Mouse (Mus musculus) kidney, embryonic 16.5 days (tissue): ENCODE results near the gene Nthl1. TPM values are rescaled to one million over a fixed set of nuclear protein-coding genes. Genes with fewer than 3 reads are reported as not detected.

Experiments used
- ATAC-seq: fragments of 200-750 bp; cut with Nextera tagmentation; 2 replicates; pipeline ENCODE4 v1.8.0; 2017; ENCODE audit warnings: moderate TSS enrichment; ENCODE audit not compliant: low FRiP score, low TSS enrichment
- H3K27ac ChIP-seq: fragments of 300-500 bp; sonication (generic); 2 replicates; pipeline ENCODE4 v1.5.1; 2014; ENCODE audit warnings: low read length
- H3K27me3 ChIP-seq: fragments of 300-500 bp; sonication (generic); 2 replicates; pipeline ENCODE4 v1.6.1; 2014; ENCODE audit warnings: low read length, control low read depth, mixed read lengths; ENCODE audit not compliant: insufficient read depth
- H3K36me3 ChIP-seq: fragments of 300-500 bp; sonication (generic); 2 replicates; pipeline ENCODE4 v1.6.1; 2014; ENCODE audit warnings: low read length, control low read depth, mixed read lengths; ENCODE audit not compliant: insufficient read depth
- H3K4me1 ChIP-seq: fragments of 300-500 bp; sonication (generic); 2 replicates; pipeline ENCODE4 v1.6.1; 2014; ENCODE audit warnings: low read length, control low read depth, mixed read lengths; ENCODE audit not compliant: insufficient read depth
- H3K4me2 ChIP-seq: fragments of 300-500 bp; sonication (generic); replicated peaks from 2 replicates; pipeline ENCODE4 v1.6.1; 2014; ENCODE audit warnings: low read depth, low read length
- H3K4me3 ChIP-seq: fragments of 300-500 bp; sonication (generic); 2 replicates; pipeline ENCODE4 v1.5.1; 2014; ENCODE audit warnings: mild to moderate bottlenecking, low read length
- H3K9ac ChIP-seq: fragments of 300-500 bp; sonication (generic); replicated peaks from 2 replicates; pipeline ENCODE4 v1.6.1; 2014; ENCODE audit warnings: low read length
- H3K9me3 ChIP-seq: fragments of 300-500 bp; sonication (generic); 2 replicates; pipeline ENCODE4 v1.6.1; 2016; ENCODE audit warnings: low read length, control low read depth
- WGBS: fragments of 180-500 bp; shearing (Covaris S2); extraction: QIAGEN DNeasy Blood & Tissue Kit; methylation state at CpG from one replicate; pipeline ENCODE4 v1.1.7; 2014; 5-methylcytosine and 5-hydroxymethylcytosine counted together
- microRNA-seq: library from miRNA; unstranded; fragments of <30 nt; microRNA quantifications from one replicate; pipeline ENCODE4, GENCODE M21; 2016
- polyA plus RNA-seq: library from polyadenylated mRNA; unstranded; fragments of >200 nt; fragmentation: Nextera tagmentation; extraction: Ambion mirVana; gene quantifications from 2 replicates; pipeline ENCODE4 v1.2.1, GENCODE M21; 2015

The Nthl1 gene
- polyA plus RNA-seq, 1 experiment from 2014 or later = 23.1 TPM

DNA sequence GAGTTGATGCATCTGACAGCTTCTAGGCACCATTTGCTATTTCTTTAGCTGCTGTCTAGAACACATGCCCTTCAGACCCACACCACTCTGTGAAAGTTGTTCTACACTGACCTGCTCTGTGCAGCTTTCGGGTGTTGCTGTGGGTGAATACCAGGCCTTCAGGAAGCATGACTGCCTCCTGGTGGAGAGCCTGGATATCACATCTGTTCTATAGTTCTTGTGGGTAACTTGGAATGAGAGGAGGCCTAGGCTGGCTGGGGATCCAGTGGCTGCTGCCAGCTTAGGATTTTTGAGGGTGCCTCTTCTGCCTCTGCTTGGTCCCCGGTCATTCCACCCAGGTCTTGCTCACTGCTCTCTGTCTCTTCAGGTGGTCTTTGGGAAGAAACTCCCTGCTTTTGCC, 43.7 kb downstream of the Nthl1 start:
- Histone ChIP-seq H3K9me3 (no peaks in the 10 kb centered on the region), H3K4me3 (no peak overlapping the region), H3K4me1 (peaks cover 19% of the 10 kb centered on the region), H3K4me2 (no peak overlapping the region), H3K36me3 (peaks cover 41% of the 10 kb centered on the region), H3K9ac (peak overlapping the region; percentile 15; the same call in 1 of the 2 replicates), H3K27ac (no peak overlapping the region), H3K27me3 (no peaks in the 10 kb centered on the region)
- no peak for ATAC-seq
- 69% methylated on average over 2 of the region's 2 CpGs for WGBS

DNA sequence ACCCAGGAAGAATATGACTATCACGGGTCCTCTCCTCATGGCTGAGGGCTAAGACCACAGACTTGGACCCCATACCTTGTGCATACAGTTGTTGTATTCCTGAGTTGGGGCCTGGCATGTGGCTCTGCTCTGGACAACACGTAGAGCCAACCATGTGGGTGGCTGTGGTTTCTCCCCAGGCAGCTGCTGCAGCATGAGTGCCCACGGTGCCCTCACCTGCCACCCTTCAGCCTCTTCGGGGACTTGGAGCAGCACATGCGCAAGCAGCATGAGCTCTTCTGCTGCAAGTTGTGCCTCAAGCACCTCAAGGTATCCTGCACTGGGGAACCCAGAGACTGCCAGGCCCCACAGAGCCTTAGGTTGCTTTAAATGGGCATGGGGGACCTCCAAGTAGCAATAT, 44.4 kb downstream of the Nthl1 start:
- Histone ChIP-seq H3K27ac (no peak overlapping the region), H3K36me3 (peaks cover 45% of the 10 kb centered on the region), H3K9ac (no peak overlapping the region), H3K4me1 (peaks cover 12% of the 10 kb centered on the region), H3K27me3 (no peaks in the 10 kb centered on the region), H3K4me3 (no peak overlapping the region), H3K4me2 (no peak overlapping the region), H3K9me3 (no peaks in the 10 kb centered on the region)
- 95% methylated on average over 5 of the region's 5 CpGs for WGBS
- no peak for ATAC-seq

DNA sequence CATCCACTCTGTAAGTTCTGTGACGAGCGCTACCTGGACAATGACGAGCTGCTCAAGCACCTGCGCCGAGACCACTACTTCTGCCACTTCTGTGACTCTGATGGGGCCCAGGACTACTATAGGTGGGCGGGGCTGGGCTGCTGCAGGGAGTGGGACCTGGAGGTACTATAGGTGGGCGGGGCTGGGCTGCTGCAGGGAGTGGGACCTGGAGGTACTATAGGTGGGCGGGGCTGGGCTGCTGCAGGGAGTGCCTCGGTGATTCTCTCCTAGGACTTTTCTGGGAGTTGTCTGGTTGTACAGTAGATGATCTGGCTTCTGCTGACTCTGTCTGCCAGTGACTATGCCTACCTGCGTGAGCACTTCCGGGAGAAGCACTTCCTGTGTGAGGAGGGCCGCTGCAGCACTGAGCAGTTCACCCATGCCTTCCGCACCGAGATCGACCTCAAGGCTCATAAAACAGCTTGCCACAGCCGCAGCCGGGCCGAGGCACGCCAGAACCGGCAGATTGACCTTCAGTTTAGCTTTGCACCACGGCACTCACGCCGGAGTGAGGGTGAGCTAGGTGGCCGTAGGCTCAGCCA, 45.1 kb downstream of the Nthl1 start:
- ATAC-seq = no peak
- H3K9ac ChIP-seq = no peak overlapping the region
- WGBS = 83% methylated on average over 24 of the region's 24 CpGs
- no peak overlapping the region for H3K4me2 ChIP-seq
- peaks cover 48% of the 10 kb centered on the region for H3K36me3 ChIP-seq
- H3K4me1 ChIP-seq = peaks cover 5% of the 10 kb centered on the region
- H3K9me3 ChIP-seq = no peaks in the 10 kb centered on the region
- no peak overlapping the region for H3K27ac ChIP-seq
- no peak overlapping the region for H3K4me3 ChIP-seq
- H3K27me3 ChIP-seq = no peaks in the 10 kb centered on the region

GRCm38 (mm10) chr17:24686514-24686913, 54.0 kb downstream of the Nthl1 start:
- no peak overlapping the region for H3K27ac ChIP-seq
- peak overlapping the region; percentile 16 for H3K4me2 ChIP-seq
- H3K9me3 ChIP-seq = no peaks in the 10 kb centered on the region
- no peak overlapping the region for H3K4me3 ChIP-seq
- H3K36me3 ChIP-seq = peaks cover 4% of the 10 kb centered on the region; the same call in 1 of the 2 replicates
- 29% methylated on average over 16 of the region's 16 CpGs for WGBS
- peaks cover 42% of the 10 kb centered on the region for H3K27me3 ChIP-seq
- no peak overlapping the region for H3K9ac ChIP-seq
- ATAC-seq = no peak
- peaks cover 18% of the 10 kb centered on the region for H3K4me1 ChIP-seq

DNA sequence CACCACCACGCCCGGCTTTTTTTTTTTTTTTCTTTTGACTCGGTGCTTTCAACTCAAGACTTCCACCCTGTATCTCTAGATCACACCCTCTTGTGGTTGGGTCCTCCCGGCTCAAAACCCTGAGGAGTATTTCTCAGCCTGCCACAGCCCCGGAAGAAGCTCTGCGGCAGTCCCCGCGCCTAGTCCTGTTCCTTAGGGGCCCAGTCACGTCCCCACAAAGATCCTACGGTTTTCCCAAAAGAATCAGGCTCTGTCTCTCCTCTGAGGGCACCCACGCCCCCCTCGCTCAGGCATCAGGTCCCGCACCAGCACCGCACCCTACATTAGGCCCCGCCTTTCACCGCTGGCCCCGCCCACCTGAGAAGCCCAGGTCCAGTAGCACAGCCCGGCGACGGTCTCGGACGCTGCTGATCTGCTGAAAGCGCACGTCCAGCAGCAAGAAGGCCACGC, 54.7 kb downstream of the Nthl1 start:
- Histone ChIP-seq H3K27me3 (peaks cover 42% of the 10 kb centered on the region), H3K27ac (no peak overlapping the region), H3K9me3 (no peaks in the 10 kb centered on the region), H3K4me2 (peak overlapping the region; percentile 53), H3K4me1 (peaks cover 18% of the 10 kb centered on the region), H3K4me3 (peak overlapping the region; percentile 48), H3K9ac (peak overlapping the region; percentile 60), H3K36me3 (peaks cover under 1% of the 10 kb centered on the region; the same call in 1 of the 2 replicates)
- ATAC-seq = peak; percentile 57
- 1% methylated on average over 24 of the region's 25 CpGs for WGBS

DNA sequence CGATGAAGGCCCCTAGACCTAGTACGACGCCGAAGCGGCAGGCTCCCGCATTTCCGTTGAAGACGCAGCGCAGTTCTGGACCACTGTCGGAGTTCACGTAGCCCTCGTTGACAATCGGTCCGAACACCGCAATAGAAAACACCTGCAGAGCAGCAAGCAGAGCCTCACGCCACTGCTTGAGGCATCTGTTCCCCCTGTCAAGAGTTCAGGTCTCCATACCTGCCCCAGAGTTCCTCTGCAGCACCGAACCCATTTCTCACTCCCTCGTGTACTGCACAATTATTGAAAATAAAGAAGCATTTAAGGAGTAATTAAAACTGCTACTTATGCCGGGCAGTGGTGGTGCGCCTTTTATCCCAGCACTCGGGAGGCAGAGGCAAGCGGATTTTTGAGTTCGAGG, 55.1 kb downstream of the Nthl1 start:
- WGBS = 19% methylated on average over 23 of the region's 23 CpGs
- H3K4me1 ChIP-seq = peaks cover 18% of the 10 kb centered on the region
- no peak for ATAC-seq
- H3K27ac ChIP-seq = no peak overlapping the region
- no peaks in the 10 kb centered on the region for H3K9me3 ChIP-seq
- peaks cover 3% of the 10 kb centered on the region; the same call in 1 of the 2 replicates for H3K36me3 ChIP-seq
- H3K9ac ChIP-seq = peak overlapping the region; percentile 60
- peak overlapping the region; percentile 53 for H3K4me2 ChIP-seq
- peaks cover 42% of the 10 kb centered on the region for H3K27me3 ChIP-seq
- H3K4me3 ChIP-seq = peak overlapping the region; percentile 48

Small RNAs within 50 kb of the gene (microRNA-seq; reads per million reads assigned to microRNA genes)
- 0.63 reads per million for gene Gm24589

Other genes with a start within 250 kb of the Nthl1 start
- 300 and 327 TPM in 2 replicates for gene Rnps1, start 218.1 kb upstream of the Nthl1 start, polyA plus RNA-seq
- gene Eci1, start 206.0 kb upstream of the Nthl1 start, polyA plus RNA-seq = 141 and 143 TPM in 2 replicates
- 3.2 and 5.5 TPM in 2 replicates for gene Dnase1l2, start 189.6 kb upstream of the Nthl1 start, polyA plus RNA-seq
- 38.1 TPM in 2 replicates for gene E4f1, start 162.4 kb upstream of the Nthl1 start, polyA plus RNA-seq
- gene Pgp, start 162.3 kb upstream of the Nthl1 start, polyA plus RNA-seq = 55.5 and 55.6 TPM in 2 replicates
- gene Bricd5, start 158.8 kb upstream of the Nthl1 start, polyA plus RNA-seq = 0.42 and 1.6 TPM in 2 replicates
- gene Mlst8, start 153.6 kb upstream of the Nthl1 start, polyA plus RNA-seq = 39.3 and 40.2 TPM in 2 replicates
- 1.5 and 2.2 TPM in 2 replicates for gene Caskin1, start 144.1 kb upstream of the Nthl1 start, polyA plus RNA-seq
- 102 and 113 TPM in 2 replicates for gene Traf7, start 104.7 kb upstream of the Nthl1 start, polyA plus RNA-seq
- 2.8 and 3.0 TPM in 2 replicates for gene Rab26, start 98.5 kb upstream of the Nthl1 start, polyA plus RNA-seq
- 22.5 and 24.3 TPM in 2 replicates for gene Pkd1, start 82.8 kb upstream of the Nthl1 start, polyA plus RNA-seq
- gene Tsc2, start 50 bp upstream of the Nthl1 start, polyA plus RNA-seq = 72.8 and 77.0 TPM in 2 replicates
- 116 and 120 TPM in 2 replicates for gene Slc9a3r2, start 17.6 kb downstream of the Nthl1 start, polyA plus RNA-seq
- gene Npw, start 25.8 kb downstream of the Nthl1 start, polyA plus RNA-seq = 0.37 TPM in 1 of 2 replicates, not detected in the other
- gene Zfp598, start 37.0 kb downstream of the Nthl1 start, polyA plus RNA-seq = 19.7 and 22.7 TPM in 2 replicates
- 2.3 and 2.9 TPM in 2 replicates for gene Syngr3, start 57.3 kb downstream of the Nthl1 start, polyA plus RNA-seq
- 44.4 and 45.3 TPM in 2 replicates for gene Gfer, start 63.5 kb downstream of the Nthl1 start, polyA plus RNA-seq
- 1.9 and 2.7 TPM in 2 replicates for gene Noxo1, start 63.6 kb downstream of the Nthl1 start, polyA plus RNA-seq
- 92.1 and 107 TPM in 2 replicates for gene Tbl3, start 75.0 kb downstream of the Nthl1 start, polyA plus RNA-seq
- 0.26 TPM in 1 of 2 replicates, not detected in the other for gene Rnf151, start 85.4 kb downstream of the Nthl1 start, polyA plus RNA-seq
- gene Rps2, start 85.4 kb downstream of the Nthl1 start, polyA plus RNA-seq = 1,489 and 1,547 TPM in 2 replicates
- gene Ndufb10, start 91.8 kb downstream of the Nthl1 start, polyA plus RNA-seq = 258 and 262 TPM in 2 replicates
- 0.15 TPM in 1 of 2 replicates, not detected in the other for gene Rpl3l, start 95.1 kb downstream of the Nthl1 start, polyA plus RNA-seq
- 33.3 and 33.8 TPM in 2 replicates for gene Msrb1, start 104.0 kb downstream of the Nthl1 start, polyA plus RNA-seq
- 23.0 and 27.6 TPM in 2 replicates for gene Hs3st6, start 120.3 kb downstream of the Nthl1 start, polyA plus RNA-seq
- gene Meiob, start 171.6 kb downstream of the Nthl1 start, polyA plus RNA-seq = 0.11 TPM in 1 of 2 replicates, not detected in the other
- 63.4 and 75.6 TPM in 2 replicates for gene Hagh, start 207.5 kb downstream of the Nthl1 start, polyA plus RNA-seq
- gene Fahd1, start 217.7 kb downstream of the Nthl1 start, polyA plus RNA-seq = 50.7 and 52.1 TPM in 2 replicates
- 3.0 and 3.1 TPM in 2 replicates for gene Igfals, start 233.3 kb downstream of the Nthl1 start, polyA plus RNA-seq